Mouse (Mus musculus) G1E (cell line): ENCODE measurements at regions not wholly inside any gene's neighbourhood (a gene's known extent, or its start where the extent isn't known, plus 50 kb on each side); places are given as distances from the start of the nearest gene placed in this dataset.

ENCODE experiments used
- ATAC-seq: 2 replicates; pipeline ENCODE4 v1.8.0; 2016; ENCODE audit warnings: mild to moderate bottlenecking; ENCODE audit not compliant: insufficient number of reproducible peaks, poor library complexity, low FRiP score, severe bottlenecking; ENCODE audit errors: extremely low read depth
- DNase-seq: peaks from one replicate; pipeline ENCODE4 v3.0.0; 2012; ENCODE audit warnings: low spot score
- H3K27me3 ChIP-seq: 2 replicates; pipeline ENCODE4 v1.6.1; 2012; ENCODE audit warnings: mild to moderate bottlenecking, low read length, inconsistent platforms; ENCODE audit not compliant: insufficient read depth
- H3K36me3 ChIP-seq: replicated peaks from 2 replicates; pipeline ENCODE3; 2012; ENCODE audit warnings: mild to moderate bottlenecking, inconsistent platforms
- H3K4me1 ChIP-seq: 2 replicates; pipeline ENCODE4 v1.6.1; 2012; ENCODE audit warnings: low read depth, low read length, inconsistent platforms, mixed read lengths; ENCODE audit not compliant: insufficient read depth
- H3K4me3 ChIP-seq: 2 replicates; pipeline ENCODE4 v1.5.1; 2012; ENCODE audit warnings: low read depth, mild to moderate bottlenecking, inconsistent platforms, low read length, moderate library complexity, mixed read lengths
- H3K9me3 ChIP-seq: replicated peaks from 2 replicates; pipeline ENCODE4 v1.6.1; 2012; ENCODE audit warnings: inconsistent platforms
- CTCF ChIP-seq: IDR thresholded peaks from 2 replicates; pipeline ENCODE4 v1.5.1; 2012; ENCODE audit warnings: low read depth, low read length, inconsistent platforms, mixed read lengths
- GATA1 ChIP-seq: IDR thresholded peaks from 2 replicates; pipeline ENCODE4 v1.6.1; 2012; ENCODE audit warnings: borderline replicate concordance, low read length, inconsistent platforms, mixed read lengths
- GATA2 ChIP-seq: IDR thresholded peaks from 2 replicates; pipeline ENCODE4 v1.6.1; 2012; ENCODE audit warnings: low read depth, low read length, inconsistent platforms, borderline replicate concordance
- POLR2AphosphoS5 ChIP-seq: IDR thresholded peaks from 2 replicates; pipeline ENCODE4 v1.6.1; 2012; ENCODE audit warnings: low read depth, low read length, inconsistent platforms; ENCODE audit not compliant: insufficient replicate concordance
- TAL1 ChIP-seq: conservative IDR thresholded peaks from 2 replicates; pipeline ENCODE4 v1.6.1; 2012; ENCODE audit warnings: low read depth, low read length, inconsistent platforms, mixed read lengths

- DNase-seq = no peak
- Histone ChIP-seq H3K4me1 (no peaks in the 10 kb centered on the region), H3K4me3 (no peak overlapping the region), H3K27me3 (no peaks in the 10 kb centered on the region; the same call in 1 of the 2 replicates), H3K9me3 (no peaks in the 10 kb centered on the region), H3K36me3 (no peaks in the 10 kb centered on the region)
- ATAC-seq = no peak
- no peak for TF ChIP-seq CTCF
- TF ChIP-seq TAL1 = no peak
- TF ChIP-seq GATA2 = no peak
- TF ChIP-seq GATA1 = no peak
- TF ChIP-seq POLR2AphosphoS5 = no peak
Observed at GRCm38 (mm10) chr6:51696396-51696795, 172.7 kb downstream of the Snx10 start.

- H3K9me3 ChIP-seq = no peaks in the 10 kb centered on the region
- H3K4me3 ChIP-seq = no peak overlapping the region
- H3K4me1 ChIP-seq = no peaks in the 10 kb centered on the region
- no peak for DNase-seq
- TF ChIP-seq TAL1 (no peak), CTCF (no peak), GATA2 (no peak), GATA1 (no peak), POLR2AphosphoS5 (no peak)
- no peaks in the 10 kb centered on the region; the same call in 1 of the 2 replicates for H3K27me3 ChIP-seq
- ATAC-seq = no peak
- H3K36me3 ChIP-seq = no peaks in the 10 kb centered on the region
Observed at GRCm38 (mm10) chr6:51697754-51698153, 174.1 kb downstream of the Snx10 start.

GRCm38 (mm10) chr6:51698244-51698643 lies 174.5 kb downstream of the Snx10 start:
- H3K27me3 ChIP-seq = no peaks in the 10 kb centered on the region; the same call in 1 of the 2 replicates
- H3K36me3 ChIP-seq = no peaks in the 10 kb centered on the region
- H3K4me3 ChIP-seq = no peak overlapping the region
- no peaks in the 10 kb centered on the region for H3K4me1 ChIP-seq
- no peaks in the 10 kb centered on the region for H3K9me3 ChIP-seq
- TF ChIP-seq GATA1 (no peak), GATA2 (no peak), CTCF (no peak), POLR2AphosphoS5 (no peak), TAL1 (no peak)
- no peak for ATAC-seq
- DNase-seq = no peak

- Histone ChIP-seq H3K9me3 (no peaks in the 10 kb centered on the region), H3K4me1 (no peaks in the 10 kb centered on the region), H3K36me3 (no peaks in the 10 kb centered on the region), H3K27me3 (no peaks in the 10 kb centered on the region; the same call in 1 of the 2 replicates), H3K4me3 (no peak overlapping the region)
- ATAC-seq (no peak), DNase-seq (no peak)
- TF ChIP-seq TAL1 (no peak), GATA2 (no peak), GATA1 (no peak), CTCF (no peak), POLR2AphosphoS5 (no peak)
Observed at GRCm38 (mm10) chr6:51701253-51702020, 177.7 kb downstream of the Snx10 start.

DNA sequence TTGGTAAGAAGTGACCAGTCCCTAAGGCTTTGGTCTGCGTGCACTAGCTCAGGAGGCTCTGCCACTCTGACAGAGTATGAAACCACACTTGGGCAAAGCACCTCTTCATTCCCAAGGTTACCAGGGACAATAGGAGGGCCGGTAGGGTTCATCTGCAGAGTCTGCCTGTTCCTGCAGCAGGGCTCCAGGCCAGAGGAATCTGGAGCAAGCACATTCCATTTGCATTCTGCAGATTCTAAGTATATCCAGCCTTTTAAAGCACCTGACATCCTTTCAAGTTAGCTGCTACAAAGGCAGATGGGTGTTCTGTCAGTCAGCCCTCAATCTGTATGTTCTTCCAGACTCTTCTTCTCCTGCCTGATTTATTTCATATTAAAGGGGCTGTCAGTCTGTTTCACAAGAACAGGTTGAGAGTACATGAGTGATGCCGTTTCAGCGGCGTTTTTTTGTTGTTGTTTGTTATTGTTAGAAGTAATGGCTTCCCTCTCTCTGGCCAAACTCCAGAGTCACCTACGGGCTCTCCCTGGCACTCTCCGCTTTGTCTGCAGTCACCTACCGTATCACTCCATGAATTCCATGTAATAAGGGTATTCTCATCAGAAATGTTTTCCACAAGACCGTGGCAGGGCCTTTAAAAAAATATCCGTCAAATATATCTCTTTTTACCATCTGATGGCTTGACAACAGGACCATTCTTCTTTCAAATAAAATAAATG lies 178.9 kb downstream of the Snx10 start:
- DNase-seq = no peak
- no peaks in the 10 kb centered on the region for H3K9me3 ChIP-seq
- no peaks in the 10 kb centered on the region for H3K4me1 ChIP-seq
- H3K4me3 ChIP-seq = no peak overlapping the region
- H3K36me3 ChIP-seq = no peaks in the 10 kb centered on the region
- no peak for ATAC-seq
- TF ChIP-seq TAL1 (no peak), GATA1 (no peak), POLR2AphosphoS5 (no peak), CTCF (no peak), GATA2 (no peak)
- no peaks in the 10 kb centered on the region; the same call in 1 of the 2 replicates for H3K27me3 ChIP-seq

DNA sequence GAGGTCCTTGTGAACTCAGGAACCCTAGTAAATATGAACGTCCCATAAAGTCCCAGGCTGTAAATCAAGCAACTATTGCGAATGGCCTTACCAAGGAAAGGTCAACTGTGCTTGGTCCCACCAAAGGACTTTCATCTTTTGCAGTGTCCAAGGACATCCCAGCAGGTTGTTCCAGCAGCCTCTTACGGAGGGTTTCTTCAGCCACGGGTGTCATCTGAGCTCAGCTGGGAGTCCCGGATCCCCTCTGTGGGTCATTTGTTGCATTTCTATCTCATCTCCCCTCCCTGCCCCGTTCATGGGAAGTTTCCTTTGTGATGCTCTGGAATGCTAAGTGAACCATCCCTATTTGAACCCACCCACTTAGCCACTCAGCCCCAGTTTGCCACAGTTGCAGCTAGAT lies 184.3 kb downstream of the Snx10 start:
- Histone ChIP-seq H3K27me3 (no peaks in the 10 kb centered on the region; the same call in 1 of the 2 replicates), H3K36me3 (no peaks in the 10 kb centered on the region), H3K9me3 (no peaks in the 10 kb centered on the region), H3K4me3 (no peak overlapping the region), H3K4me1 (no peaks in the 10 kb centered on the region)
- ATAC-seq (no peak), DNase-seq (no peak)
- TF ChIP-seq POLR2AphosphoS5 = no peak
- no peak for TF ChIP-seq GATA1
- TF ChIP-seq CTCF = no peak
- TF ChIP-seq GATA2 = no peak
- TF ChIP-seq TAL1 = no peak
